Mouse (Mus musculus) thymus, adult 2 months (tissue): ENCODE measurements around the gene Peg10.

ENCODE experiments used
- CTCF ChIP-seq: fragments of 200-500 bp; IDR thresholded peaks from 2 replicates; pipeline ENCODE4 v1.5.1; 2012; ENCODE audit warnings: mild to moderate bottlenecking, control low read depth, low read length, moderate library complexity, borderline replicate concordance; ENCODE audit not compliant: control insufficient read depth, poor library complexity, insufficient read depth; ENCODE audit errors: extremely low read depth
- POLR2A ChIP-seq: fragments of 200-500 bp; IDR thresholded peaks from 2 replicates; pipeline ENCODE4 v1.6.1; 2012; ENCODE audit warnings: mild to moderate bottlenecking, low read length, control low read depth, moderate library complexity; ENCODE audit not compliant: control insufficient read depth, poor library complexity, insufficient read depth; ENCODE audit errors: extremely low read depth

DNA sequence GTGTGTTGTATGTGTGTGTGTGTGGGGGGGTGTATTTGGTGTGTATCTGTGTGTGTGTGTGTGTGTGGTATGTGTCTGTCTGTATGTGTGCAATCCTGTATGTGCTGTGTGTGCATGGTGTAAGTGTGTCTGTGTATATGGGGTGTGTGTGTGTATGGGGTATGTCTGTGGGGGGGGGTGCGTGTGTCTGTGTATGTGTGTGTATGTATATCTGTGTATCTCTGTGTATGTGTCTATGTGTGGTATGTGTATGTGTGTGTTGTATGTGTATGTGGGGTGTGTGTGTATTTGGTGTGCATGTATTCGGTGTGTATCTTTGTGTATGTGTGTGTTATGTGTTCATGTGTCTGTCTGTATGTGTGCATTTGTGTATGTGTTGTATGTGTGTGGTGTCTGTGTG, 30.9 kb upstream of the Peg10 start:
- TF ChIP-seq CTCF (no peak), POLR2A (no peak)
